Mouse (Mus musculus) thymus, adult 18-20 months (tissue): ENCODE data around the gene Rbfox3.

Source experiments
- DNase-seq, 2 experiments: peaks; one replicate each; pipeline ENCODE4 v3.0.0; 2022; ENCODE audit warnings: mixed read lengths in 2 of 2

Rbfox3 gene

GRCm38 (mm10) chr11:118583573-118583972 lies 327.8 kb downstream of the Rbfox3 start:
- no peak for DNase-seq

- no peak for DNase-seq
Measured at GRCm38 (mm10) chr11:118581019-118581418, 330.4 kb downstream of the Rbfox3 start.

GRCm38 (mm10) chr11:118579622-118580021 lies 331.8 kb downstream of the Rbfox3 start:
- DNase-seq, result no peak

- DNase-seq, result no peak
Measured at GRCm38 (mm10) chr11:118577271-118577670, 334.1 kb downstream of the Rbfox3 start.

- DNase-seq, result no peak
Measured at GRCm38 (mm10) chr11:118576611-118577010, 334.8 kb downstream of the Rbfox3 start.

GRCm38 (mm10) chr11:118574418-118574817 lies 337.0 kb downstream of the Rbfox3 start:
- DNase-seq, result no peak

GRCm38 (mm10) chr11:118573569-118573968 lies 337.8 kb downstream of the Rbfox3 start:
- no peak for DNase-seq

- no peak for DNase-seq
Measured at GRCm38 (mm10) chr11:118573000-118573399, 338.4 kb downstream of the Rbfox3 start.

- no peak for DNase-seq
Measured at GRCm38 (mm10) chr11:118570164-118570563, 341.2 kb downstream of the Rbfox3 start.

- no peak for DNase-seq
Measured at GRCm38 (mm10) chr11:118569571-118570062, 341.8 kb downstream of the Rbfox3 start.

GRCm38 (mm10) chr11:118563877-118564276 lies 347.5 kb downstream of the Rbfox3 start:
- no peak for DNase-seq

GRCm38 (mm10) chr11:118562847-118563246 lies 348.6 kb downstream of the Rbfox3 start:
- no peak for DNase-seq

GRCm38 (mm10) chr11:118558193-118558592 lies 353.2 kb downstream of the Rbfox3 start:
- DNase-seq, result no peak

GRCm38 (mm10) chr11:118555631-118556030 lies 355.8 kb downstream of the Rbfox3 start:
- no peak for DNase-seq

- DNase-seq, result no peak
Measured at GRCm38 (mm10) chr11:118554542-118554941, 356.9 kb downstream of the Rbfox3 start.

GRCm38 (mm10) chr11:118553926-118554325 lies 357.5 kb downstream of the Rbfox3 start:
- no peak for DNase-seq

GRCm38 (mm10) chr11:118553001-118553400 lies 358.4 kb downstream of the Rbfox3 start:
- DNase-seq, result no peak

GRCm38 (mm10) chr11:118552478-118552877 lies 358.9 kb downstream of the Rbfox3 start:
- no peak for DNase-seq

- no peak for DNase-seq
Measured at GRCm38 (mm10) chr11:118551705-118552104, 359.7 kb downstream of the Rbfox3 start.

GRCm38 (mm10) chr11:118550773-118551520 lies 360.4 kb downstream of the Rbfox3 start:
- no peak for DNase-seq

- no peak for DNase-seq
Measured at GRCm38 (mm10) chr11:118548242-118548641, 363.2 kb downstream of the Rbfox3 start.

- DNase-seq, result no peak
Measured at GRCm38 (mm10) chr11:118546269-118546668, 365.1 kb downstream of the Rbfox3 start.

- no peak for DNase-seq
Measured at GRCm38 (mm10) chr11:118545690-118546089, 365.7 kb downstream of the Rbfox3 start.

GRCm38 (mm10) chr11:118544564-118544963 lies 366.8 kb downstream of the Rbfox3 start:
- DNase-seq, result no peak

- DNase-seq, result no peak
Measured at GRCm38 (mm10) chr11:118542906-118543305, 368.5 kb downstream of the Rbfox3 start.
